Mouse (Mus musculus): ENCODE measurements around the gene Ccdc32. TPM values are rescaled to one million over a fixed set of nuclear protein-coding genes. Genes with fewer than 3 reads are reported as not detected.

Ccdc32 gene
- polyA plus RNA-seq, 1 experiment from 2014 or later, result 25.4 TPM

GRCm38 (mm10) chr2:119009376-119009775 is 19.8 kb downstream of the Ccdc32 start:
- Histone ChIP-seq H3K4me2 (no peak overlapping the region), H3K27ac (no peak overlapping the region), H3K9me3 (no peaks in the 10 kb centered on the region), H3K27me3 (no peaks in the 10 kb centered on the region), H3K4me3 (no peak overlapping the region), H3K4me1 (no peaks in the 10 kb centered on the region), H3K36me3 (no peaks in the 10 kb centered on the region), H3K9ac (no peak overlapping the region)
- 85% methylated on average over 2 of the region's 2 CpGs for WGBS
- no peak for ATAC-seq (ENCODE audit: insufficient number of reproducible peaks, insufficient read depth, low FRiP score, low TSS enrichment, low read depth)

- no peak for ATAC-seq (ENCODE audit: insufficient number of reproducible peaks, insufficient read depth, low FRiP score, low TSS enrichment, low read depth)
- WGBS, result 81% methylated on average over 7 of the region's 7 CpGs
- Histone ChIP-seq H3K27me3 (no peaks in the 10 kb centered on the region), H3K4me1 (no peaks in the 10 kb centered on the region), H3K4me2 (no peak overlapping the region), H3K9ac (no peak overlapping the region), H3K27ac (no peak overlapping the region), H3K36me3 (no peaks in the 10 kb centered on the region), H3K9me3 (no peaks in the 10 kb centered on the region), H3K4me3 (no peak overlapping the region)
These were observed 22.3 kb downstream of the Ccdc32 start for GRCm38 (mm10) chr2:119006886-119007285.

- H3K4me2 ChIP-seq, result no peak overlapping the region
- no peak overlapping the region for H3K27ac ChIP-seq
- H3K9me3 ChIP-seq, result no peaks in the 10 kb centered on the region
- H3K4me3 ChIP-seq, result no peak overlapping the region
- H3K36me3 ChIP-seq, result no peaks in the 10 kb centered on the region
- no peak for ATAC-seq (ENCODE audit: insufficient number of reproducible peaks, insufficient read depth, low FRiP score, low TSS enrichment, low read depth)
- no peak overlapping the region for H3K9ac ChIP-seq
- WGBS, result 62% methylated on average over 3 of the region's 3 CpGs
- H3K4me1 ChIP-seq, result no peaks in the 10 kb centered on the region
- peaks cover 11% of the 10 kb centered on the region; the same call in 1 of the 2 replicates for H3K27me3 ChIP-seq
These were observed 30.1 kb downstream of the Ccdc32 start for GRCm38 (mm10) chr2:118999025-118999639.

- WGBS, result 66% methylated on average over 6 of the region's 6 CpGs
- ATAC-seq (ENCODE audit: insufficient number of reproducible peaks, insufficient read depth, low FRiP score, low TSS enrichment, low read depth), result no peak
- H3K9ac ChIP-seq, result no peak overlapping the region
- no peak overlapping the region for H3K4me2 ChIP-seq
- H3K4me3 ChIP-seq, result no peak overlapping the region
- H3K27me3 ChIP-seq, result peaks cover 11% of the 10 kb centered on the region; the same call in 1 of the 2 replicates
- H3K4me1 ChIP-seq, result no peaks in the 10 kb centered on the region
- H3K27ac ChIP-seq, result no peak overlapping the region
- no peaks in the 10 kb centered on the region for H3K9me3 ChIP-seq
- H3K36me3 ChIP-seq, result no peaks in the 10 kb centered on the region
These were observed 30.9 kb downstream of the Ccdc32 start for GRCm38 (mm10) chr2:118998115-118998866.

DNA sequence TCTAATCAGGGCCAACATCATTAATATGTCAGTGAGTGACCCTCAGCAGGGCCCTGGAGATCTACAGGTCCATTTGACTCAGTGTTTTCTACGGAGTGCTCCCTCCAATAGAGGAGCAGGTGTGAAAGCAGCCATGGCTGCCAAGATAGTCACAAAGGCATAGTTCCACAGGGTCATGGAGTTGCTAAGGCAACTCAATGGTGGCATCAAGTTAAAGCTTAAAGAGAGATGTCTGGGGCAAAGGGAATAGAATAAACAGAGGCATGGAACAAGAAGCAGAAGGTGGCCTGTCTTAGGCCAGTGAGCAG is 32.4 kb downstream of the Ccdc32 start:
- H3K9ac ChIP-seq, result no peak overlapping the region
- peaks cover 11% of the 10 kb centered on the region; the same call in 1 of the 2 replicates for H3K27me3 ChIP-seq
- no peaks in the 10 kb centered on the region for H3K4me1 ChIP-seq
- H3K36me3 ChIP-seq, result no peaks in the 10 kb centered on the region
- no peak overlapping the region for H3K27ac ChIP-seq
- H3K4me2 ChIP-seq, result no peak overlapping the region
- 70% methylated on average over 1 of the region's 1 CpGs for WGBS
- no peak for ATAC-seq (ENCODE audit: insufficient number of reproducible peaks, insufficient read depth, low FRiP score, low TSS enrichment, low read depth)
- H3K4me3 ChIP-seq, result no peak overlapping the region
- no peaks in the 10 kb centered on the region for H3K9me3 ChIP-seq

DNA sequence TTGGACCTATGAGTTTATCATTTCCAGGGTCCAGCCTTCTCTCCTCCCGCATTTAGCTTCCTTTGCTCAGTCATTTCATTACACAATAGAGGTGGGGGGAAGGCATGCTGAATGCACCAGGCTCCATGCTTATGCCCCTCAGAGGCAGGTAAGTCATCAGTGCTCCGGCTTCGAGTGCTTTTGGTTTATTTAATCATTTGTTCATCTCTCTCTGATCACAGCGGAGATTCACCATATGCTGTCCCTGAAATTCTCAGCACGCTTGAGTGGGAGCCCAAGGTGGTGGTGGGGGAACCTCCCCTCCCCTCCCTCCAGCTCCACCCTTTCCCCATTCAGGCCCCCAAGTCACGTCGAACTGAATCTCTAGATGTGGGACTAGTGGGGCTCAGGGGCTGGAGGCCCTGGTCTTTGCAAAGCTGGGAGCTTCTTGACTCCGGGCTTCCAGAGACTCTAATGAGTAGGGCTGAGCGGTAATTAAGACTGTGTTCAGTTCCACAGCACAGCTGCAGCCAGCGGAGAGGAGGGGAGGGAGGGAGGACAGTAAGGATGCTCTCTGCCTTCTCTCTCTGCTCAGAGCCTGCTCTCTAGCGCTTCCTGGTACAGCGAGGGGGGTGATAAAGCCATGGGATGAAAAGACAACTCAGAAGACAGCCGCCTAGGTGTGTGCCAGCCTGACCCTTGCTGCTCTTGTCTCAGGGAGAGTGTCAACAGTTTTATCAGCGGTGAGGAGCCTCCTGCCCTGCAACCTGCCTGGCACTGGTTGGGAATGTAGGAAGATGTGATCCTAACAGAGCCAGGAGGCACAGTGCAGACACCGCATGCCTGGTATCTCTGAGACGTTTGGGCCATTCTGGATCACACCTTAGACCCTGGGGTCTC is 33.0 kb downstream of the Ccdc32 start:
- H3K9ac ChIP-seq, result no peak overlapping the region
- no peak overlapping the region for H3K4me2 ChIP-seq
- H3K4me3 ChIP-seq, result no peak overlapping the region
- WGBS, result 43% methylated on average over 16 of the region's 16 CpGs
- peaks cover 11% of the 10 kb centered on the region; the same call in 1 of the 2 replicates for H3K27me3 ChIP-seq
- no peak for ATAC-seq (ENCODE audit: insufficient number of reproducible peaks, insufficient read depth, low FRiP score, low TSS enrichment, low read depth)
- no peaks in the 10 kb centered on the region for H3K36me3 ChIP-seq
- no peak overlapping the region for H3K27ac ChIP-seq
- H3K9me3 ChIP-seq, result no peaks in the 10 kb centered on the region
- no peaks in the 10 kb centered on the region for H3K4me1 ChIP-seq

GRCm38 (mm10) chr2:118995490-118995889 is 33.7 kb downstream of the Ccdc32 start:
- H3K4me3 ChIP-seq, result no peak overlapping the region
- no peak overlapping the region for H3K9ac ChIP-seq
- 64% methylated on average over 5 of the region's 5 CpGs for WGBS
- H3K27ac ChIP-seq, result no peak overlapping the region
- H3K27me3 ChIP-seq, result peaks cover 11% of the 10 kb centered on the region; the same call in 1 of the 2 replicates
- no peaks in the 10 kb centered on the region for H3K9me3 ChIP-seq
- no peaks in the 10 kb centered on the region for H3K36me3 ChIP-seq
- H3K4me1 ChIP-seq, result no peaks in the 10 kb centered on the region
- no peak for ATAC-seq (ENCODE audit: insufficient number of reproducible peaks, insufficient read depth, low FRiP score, low TSS enrichment, low read depth)
- no peak overlapping the region for H3K4me2 ChIP-seq

DNA sequence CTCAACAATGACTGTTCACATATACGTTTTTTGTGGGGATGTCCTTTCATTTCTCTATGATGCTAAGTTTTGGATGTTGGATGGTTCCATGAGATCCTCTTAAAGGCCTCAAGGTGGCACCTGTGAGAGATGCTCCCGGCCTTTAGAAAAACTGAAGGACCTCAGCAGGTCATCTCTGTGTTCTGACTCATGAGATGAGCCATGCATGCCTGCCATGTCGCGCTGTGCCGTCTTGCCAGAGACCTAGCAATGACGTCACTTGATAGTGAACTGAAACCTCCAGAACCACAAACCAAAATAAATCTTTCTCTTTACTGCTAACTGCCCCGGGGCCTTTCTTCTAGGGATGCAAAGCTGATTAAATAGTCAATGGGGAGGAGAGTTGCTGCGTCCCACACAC is 45.4 kb downstream of the Ccdc32 start:
- peaks cover 3% of the 10 kb centered on the region; the same call in 1 of the 2 replicates for H3K27me3 ChIP-seq
- H3K36me3 ChIP-seq, result no peaks in the 10 kb centered on the region
- WGBS, result 71% methylated on average over 8 of the region's 8 CpGs
- ATAC-seq (ENCODE audit: insufficient number of reproducible peaks, insufficient read depth, low FRiP score, low TSS enrichment, low read depth), result no peak
- H3K4me3 ChIP-seq, result no peak overlapping the region
- no peak overlapping the region for H3K9ac ChIP-seq
- no peak overlapping the region for H3K4me2 ChIP-seq
- no peaks in the 10 kb centered on the region for H3K9me3 ChIP-seq
- no peaks in the 10 kb centered on the region for H3K4me1 ChIP-seq
- H3K27ac ChIP-seq, result no peak overlapping the region

- no peaks in the 10 kb centered on the region for H3K9me3 ChIP-seq
- no peak overlapping the region for H3K9ac ChIP-seq
- no peak overlapping the region for H3K27ac ChIP-seq
- 79% methylated on average over 6 of the region's 6 CpGs for WGBS
- H3K27me3 ChIP-seq, result peaks cover 25% of the 10 kb centered on the region
- no peaks in the 10 kb centered on the region for H3K36me3 ChIP-seq
- peaks cover 7% of the 10 kb centered on the region for H3K4me1 ChIP-seq
- no peak overlapping the region for H3K4me2 ChIP-seq
- no peak for ATAC-seq (ENCODE audit: insufficient number of reproducible peaks, insufficient read depth, low FRiP score, low TSS enrichment, low read depth)
- H3K4me3 ChIP-seq, result no peak overlapping the region
These were observed 48.4 kb downstream of the Ccdc32 start for GRCm38 (mm10) chr2:118980841-118981240.

DNA sequence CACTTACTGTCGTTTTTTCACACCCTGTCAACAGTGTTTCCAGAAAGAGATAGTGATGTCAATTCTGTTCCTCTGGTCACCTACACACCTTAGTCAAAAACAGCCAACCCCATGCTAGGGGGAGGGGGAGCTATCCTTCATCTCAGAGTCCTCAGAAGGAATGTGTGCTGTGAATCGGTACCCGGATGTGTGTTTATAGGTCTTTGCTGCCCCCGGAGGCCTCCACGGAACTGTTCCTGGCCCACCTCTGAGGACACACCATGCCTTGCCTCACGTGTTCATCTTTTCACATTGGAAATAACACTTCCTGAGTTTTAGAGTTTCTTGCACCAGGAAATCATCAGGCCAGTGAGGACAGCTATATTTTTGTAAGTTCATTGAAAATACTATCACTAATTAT is 51.1 kb downstream of the Ccdc32 start:
- no peak for ATAC-seq (ENCODE audit: insufficient number of reproducible peaks, insufficient read depth, low FRiP score, low TSS enrichment, low read depth)
- H3K4me3 ChIP-seq, result no peak overlapping the region
- WGBS, result 31% methylated on average over 6 of the region's 6 CpGs
- H3K36me3 ChIP-seq, result no peaks in the 10 kb centered on the region
- no peaks in the 10 kb centered on the region for H3K9me3 ChIP-seq
- no peak overlapping the region for H3K4me2 ChIP-seq
- H3K4me1 ChIP-seq, result peaks cover 14% of the 10 kb centered on the region
- no peak overlapping the region for H3K9ac ChIP-seq
- no peak overlapping the region for H3K27ac ChIP-seq
- peaks cover 52% of the 10 kb centered on the region for H3K27me3 ChIP-seq

- WGBS, result 12% methylated on average over 5 of the region's 5 CpGs
- ATAC-seq (ENCODE audit: insufficient number of reproducible peaks, insufficient read depth, low FRiP score, low TSS enrichment, low read depth), result no peak
- peaks cover 17% of the 10 kb centered on the region for H3K4me1 ChIP-seq
- peak overlapping the region; percentile 63 for H3K4me3 ChIP-seq
- H3K27ac ChIP-seq, result no peak overlapping the region
- peaks cover 54% of the 10 kb centered on the region for H3K27me3 ChIP-seq
- no peaks in the 10 kb centered on the region for H3K36me3 ChIP-seq
- H3K9me3 ChIP-seq, result no peaks in the 10 kb centered on the region
- peak overlapping the region; percentile 93 for H3K4me2 ChIP-seq
- H3K9ac ChIP-seq, result peak overlapping the region; percentile 84; the same call in 1 of the 2 replicates
These were observed 52.3 kb downstream of the Ccdc32 start for GRCm38 (mm10) chr2:118976941-118977340.

All from embryonic facial prominence, embryonic 13.5 days (tissue).